Mouse (Mus musculus) limb, embryonic 10.5 days (tissue): ENCODE measurements around the gene Ppox. TPM values are rescaled to one million over a fixed set of nuclear protein-coding genes. Genes with fewer than 3 reads are reported as not detected.
"Not testable (repeated sequence)": the region's sequence is repeated elsewhere in the genome, so short reads cannot be mapped to it uniquely, and the experiment has no call there.

ENCODE experiments used
- DNase-seq: peaks from one replicate; pipeline ENCODE4 v3.0.0-alpha.2; 2017; ENCODE audit warnings: low spot score
- H3K27ac ChIP-seq: fragments of 300-500 bp; sonication (generic); 2 replicates; pipeline ENCODE4 v1.5.1; 2016; ENCODE audit warnings: mild to moderate bottlenecking
- H3K27me3 ChIP-seq: fragments of 300-500 bp; sonication (generic); 2 replicates; pipeline ENCODE4 v1.6.1; 2016; ENCODE audit warnings: low read depth, mild to moderate bottlenecking; ENCODE audit not compliant: poor library complexity, severe bottlenecking
- H3K36me3 ChIP-seq: fragments of 300-500 bp; sonication (generic); 2 replicates; pipeline ENCODE4 v1.6.1; 2016; ENCODE audit warnings: mild to moderate bottlenecking, moderate library complexity
- H3K4me1 ChIP-seq: fragments of 300-500 bp; sonication (generic); 2 replicates; pipeline ENCODE4 v1.6.1; 2016
- H3K4me3 ChIP-seq: fragments of 300-500 bp; sonication (generic); 2 replicates; pipeline ENCODE4 v1.5.1; 2016; ENCODE audit warnings: mild to moderate bottlenecking, moderate library complexity
- H3K9me3 ChIP-seq: fragments of 300-500 bp; sonication (generic); replicated peaks from 2 replicates; pipeline ENCODE4 v1.6.1; 2016; ENCODE audit warnings: mild to moderate bottlenecking
- WGBS: fragments of 180-500 bp; shearing (Covaris S2); methylation state at CpG from one replicate; pipeline ENCODE4 v1.1.7; 2016; 5-methylcytosine and 5-hydroxymethylcytosine counted together
- polyA plus RNA-seq: library from polyadenylated mRNA; unstranded; fragments of >200 nt; fragmentation: Nextera tagmentation; extraction: Ambion mirVana; gene quantifications from 2 replicates; pipeline ENCODE4 v1.2.1, GENCODE M21; 2016

The Ppox gene
- polyA plus RNA-seq, 1 experiment from 2014 or later, result 62.3 TPM

- Histone ChIP-seq H3K4me3 (no peak overlapping the region), H3K9me3 (no peaks in the 10 kb centered on the region), H3K4me1 (peaks cover 22% of the 10 kb centered on the region), H3K27me3 (no peaks in the 10 kb centered on the region), H3K27ac (no peak overlapping the region), H3K36me3 (peaks cover 55% of the 10 kb centered on the region)
- 92% methylated on average over 24 of the region's 24 CpGs for WGBS
- DNase-seq, result no peak
Measured at GRCm38 (mm10) chr1:171256095-171256818, 24.7 kb downstream of the Ppox start.

- Histone ChIP-seq H3K36me3 (peaks cover 38% of the 10 kb centered on the region), H3K9me3 (no peaks in the 10 kb centered on the region), H3K4me3 (peak overlapping the region; percentile 53), H3K27me3 (no peaks in the 10 kb centered on the region), H3K4me1 (peaks cover 58% of the 10 kb centered on the region), H3K27ac (peak overlapping the region; percentile 91)
- no peak for DNase-seq
- 56% methylated on average over 17 of the region's 17 CpGs for WGBS
Measured at GRCm38 (mm10) chr1:171252415-171252814, 28.6 kb downstream of the Ppox start.

DNA sequence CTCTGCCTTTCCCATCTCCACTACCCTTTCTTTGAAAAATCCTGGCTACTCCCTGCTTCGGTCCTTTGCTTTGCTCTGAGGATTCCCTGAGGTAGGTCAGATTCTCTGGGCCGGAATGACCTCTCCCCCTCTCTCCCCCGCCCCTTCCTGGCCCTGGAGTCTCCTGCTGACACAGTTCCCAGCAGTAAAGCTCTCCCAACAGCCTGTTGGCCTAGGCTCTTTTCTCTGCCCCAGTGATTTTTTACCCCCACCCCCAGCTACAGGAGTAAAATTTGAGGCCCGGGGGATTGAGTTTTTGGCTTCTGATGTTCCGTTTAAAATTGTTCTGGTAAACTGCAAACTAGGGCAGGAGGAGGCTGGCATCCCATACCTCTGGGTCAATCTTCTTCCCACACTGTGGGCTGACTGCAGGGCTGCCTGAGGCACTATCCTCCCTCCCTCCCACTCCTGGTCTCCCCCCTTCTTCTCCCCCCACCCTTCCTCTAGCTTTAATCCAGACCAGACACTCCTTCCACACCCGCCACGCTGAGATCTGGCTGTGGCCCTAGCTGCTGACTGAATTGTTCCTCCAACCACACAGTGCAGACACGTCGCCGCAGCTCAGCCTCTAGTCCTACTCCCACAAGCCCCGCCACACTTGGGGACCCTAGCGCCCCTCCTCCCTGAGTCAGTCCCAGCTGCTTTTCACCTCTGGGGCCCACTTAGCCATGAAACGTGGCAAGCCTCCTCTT is 29.2 kb downstream of the Ppox start:
- H3K9me3 ChIP-seq, result no peaks in the 10 kb centered on the region
- DNase-seq, result peak; percentile 75
- H3K27me3 ChIP-seq, result no peaks in the 10 kb centered on the region
- WGBS, result 3% methylated on average over 13 of the region's 13 CpGs
- peak overlapping the region; percentile 91 for H3K27ac ChIP-seq
- H3K4me1 ChIP-seq, result peaks cover 61% of the 10 kb centered on the region
- peaks cover 38% of the 10 kb centered on the region for H3K36me3 ChIP-seq
- peak overlapping the region; percentile 53 for H3K4me3 ChIP-seq

DNA sequence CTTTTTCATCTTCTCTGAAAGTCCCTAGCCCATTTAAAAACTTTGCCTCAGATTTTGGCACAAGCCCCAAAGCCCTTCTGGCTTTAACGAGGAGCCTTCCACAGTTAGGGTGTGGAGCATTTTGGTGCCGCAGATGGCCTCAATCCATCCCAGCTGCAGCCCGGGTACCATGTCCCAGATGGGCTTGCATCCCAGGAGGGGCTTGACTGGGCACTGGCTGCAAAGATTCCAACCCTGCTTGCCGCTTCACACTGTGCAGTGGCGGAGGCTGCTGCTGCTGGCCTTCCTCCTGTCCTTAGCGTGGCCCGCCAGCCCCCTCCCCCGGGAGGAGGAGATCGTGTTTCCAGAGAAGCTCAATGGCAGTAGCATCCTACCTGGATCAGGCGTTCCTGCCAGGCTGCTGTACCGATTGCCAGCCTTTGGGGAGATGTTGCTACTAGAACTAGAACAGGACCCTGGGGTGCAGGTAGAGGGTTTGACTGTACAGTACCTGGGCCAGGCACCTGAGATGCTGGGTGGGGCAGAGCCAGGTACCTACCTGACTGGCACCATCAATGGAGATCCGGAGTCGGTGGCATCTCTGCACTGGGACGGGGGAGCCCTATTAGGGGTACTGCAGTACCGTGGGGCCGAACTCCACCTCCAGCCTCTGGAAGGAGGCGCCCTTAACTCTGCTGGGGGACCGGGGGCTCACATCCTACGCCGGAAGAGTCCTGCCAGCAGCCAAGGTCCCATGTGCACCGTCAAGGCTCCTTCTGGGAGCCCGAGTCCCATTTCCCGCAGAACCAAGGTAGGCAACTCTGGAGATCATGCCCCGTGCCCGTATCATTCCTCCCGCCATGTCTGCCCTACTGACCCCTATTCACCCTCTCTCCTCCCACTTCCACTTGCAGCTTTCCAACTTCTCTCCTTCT is 30.0 kb downstream of the Ppox start, which contains the start of gene Ndufs2:
Gene Ndufs2, minus strand, starts transcription at position 709 of the 914 bp plus-strand sequence.
- WGBS, result 17% methylated on average over 26 of the region's 26 CpGs

DNA sequence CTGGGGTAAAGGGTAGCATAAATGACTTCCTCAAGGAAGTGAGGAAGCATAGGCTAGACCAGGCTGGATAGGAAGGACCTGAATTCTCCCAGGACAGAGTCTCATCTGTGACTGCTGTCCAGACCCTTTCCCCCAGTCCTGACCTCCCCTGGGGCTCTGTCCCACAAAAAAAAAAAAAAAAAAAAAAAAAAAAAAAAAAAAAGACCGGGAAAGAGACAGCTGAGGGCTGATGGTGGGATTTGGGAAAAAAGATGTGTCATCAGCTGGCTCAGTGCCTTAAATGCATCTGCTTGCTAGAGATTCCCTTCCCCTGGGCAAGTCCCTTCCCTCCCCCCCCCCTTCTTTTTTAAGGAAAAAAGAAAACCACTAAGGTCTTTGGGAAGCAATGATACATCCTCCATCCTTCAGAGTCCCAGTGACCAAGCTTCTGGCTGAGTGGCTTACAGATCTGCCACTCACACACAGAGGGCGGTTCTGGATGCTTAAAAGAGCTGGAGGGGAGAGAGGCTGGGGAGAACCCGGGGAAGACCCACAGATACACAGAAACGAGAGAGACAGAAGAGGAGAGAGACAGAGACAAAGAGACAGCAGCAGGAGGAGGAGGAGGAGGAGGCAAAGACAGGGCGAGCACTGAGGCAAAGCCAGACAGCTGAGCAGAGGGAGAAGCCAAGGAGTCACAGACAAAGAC is 30.9 kb downstream of the Ppox start, which contains the start of gene Adamts4:
Gene Adamts4, plus strand, starts transcription at position 509 of the 688 bp plus-strand sequence.
- Histone ChIP-seq H3K4me3 (peak within 1 kb of the TSS; percentile 53), H3K4me1 (peaks cover 71% of the 10 kb centered on the region), H3K27ac (peak within 1 kb of the TSS; percentile 91), H3K36me3 (peaks cover 30% of the 10 kb centered on the region), H3K9me3 (no peaks in the 10 kb centered on the region), H3K27me3 (no peaks in the 10 kb centered on the region)
- 18% methylated on average over 5 of the region's 5 CpGs for WGBS
- DNase-seq, result peak; percentile 58

More for the DNA sequence above, 30.0 kb downstream of the Ppox start, which contains the start of gene Ndufs2:
- H3K36me3 ChIP-seq, result peaks cover 30% of the 10 kb centered on the region
- no peaks in the 10 kb centered on the region for H3K9me3 ChIP-seq
- H3K4me3 ChIP-seq, result peak within 1 kb of the TSS; percentile 53
- peak within 1 kb of the TSS; percentile 91 for H3K27ac ChIP-seq
- no peaks in the 10 kb centered on the region for H3K27me3 ChIP-seq
- peak; percentile 68 for DNase-seq
- peaks cover 65% of the 10 kb centered on the region for H3K4me1 ChIP-seq

- DNase-seq, result no peak
- 49% methylated on average over 3 of the region's 3 CpGs for WGBS
- no peaks in the 10 kb centered on the region for H3K27me3 ChIP-seq
- no peaks in the 10 kb centered on the region for H3K9me3 ChIP-seq
- no peak overlapping the region; the same call in 1 of the 2 replicates for H3K4me3 ChIP-seq
- H3K4me1 ChIP-seq, result peaks cover 71% of the 10 kb centered on the region
- peaks cover 29% of the 10 kb centered on the region for H3K36me3 ChIP-seq
- H3K27ac ChIP-seq, result peak overlapping the region; percentile 89
Measured at GRCm38 (mm10) chr1:171248386-171249226, 32.4 kb downstream of the Ppox start.

DNA sequence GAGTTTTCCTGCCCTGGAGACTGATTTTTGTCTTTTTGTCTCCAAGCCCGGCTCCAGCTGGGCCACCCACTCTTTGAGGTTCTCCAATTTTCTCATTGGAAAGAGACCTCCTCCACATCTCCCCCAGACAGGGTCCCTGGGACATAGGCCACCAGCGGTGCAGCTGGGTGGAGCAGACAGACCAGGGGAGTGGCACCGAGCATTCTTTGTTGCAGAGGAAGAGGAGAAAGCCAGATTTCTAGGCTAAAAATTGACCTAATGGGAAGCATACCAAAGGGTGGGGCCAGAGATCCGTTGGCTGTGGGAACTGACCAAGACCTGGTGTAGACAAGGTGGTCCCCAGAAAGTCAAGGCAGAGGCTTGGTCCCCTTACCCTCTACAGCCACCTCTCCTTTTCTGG is 33.1 kb downstream of the Ppox start:
- WGBS, result 33% methylated on average over 4 of the region's 4 CpGs
- Histone ChIP-seq H3K4me1 (peaks cover 67% of the 10 kb centered on the region), H3K27ac (peak overlapping the region; percentile 89), H3K4me3 (peak overlapping the region; percentile 64), H3K36me3 (peaks cover 29% of the 10 kb centered on the region), H3K27me3 (no peaks in the 10 kb centered on the region), H3K9me3 (no peaks in the 10 kb centered on the region)
- DNase-seq, result no peak

DNA sequence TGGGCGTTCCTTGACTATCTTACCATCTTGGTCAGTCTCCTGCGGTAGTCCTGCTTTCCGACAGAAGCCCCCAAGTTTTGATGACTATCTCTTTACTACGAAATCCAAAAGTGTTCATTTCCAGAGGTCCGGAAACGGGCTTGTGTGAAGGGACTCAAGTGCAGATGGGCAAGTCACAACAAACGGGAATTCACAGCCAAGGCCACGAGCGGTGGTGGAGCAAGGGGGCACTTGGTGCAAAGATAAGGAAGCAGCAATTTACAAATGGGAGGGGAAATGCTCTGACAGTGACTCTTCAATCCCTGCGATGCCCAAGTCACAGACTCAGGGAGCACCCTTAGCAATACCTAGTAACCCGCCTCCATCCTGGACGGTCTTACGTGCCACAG is 33.5 kb downstream of the Ppox start:
- H3K27ac ChIP-seq, result peak overlapping the region; percentile 89
- H3K9me3 ChIP-seq, result no peaks in the 10 kb centered on the region
- H3K4me3 ChIP-seq, result peak overlapping the region; percentile 64
- H3K27me3 ChIP-seq, result no peaks in the 10 kb centered on the region
- WGBS, result 13% methylated on average over 13 of the region's 13 CpGs
- peaks cover 31% of the 10 kb centered on the region for H3K36me3 ChIP-seq
- DNase-seq, result no peak
- H3K4me1 ChIP-seq, result peaks cover 63% of the 10 kb centered on the region

- Histone ChIP-seq H3K4me1 (peaks cover 57% of the 10 kb centered on the region), H3K27ac (peak overlapping the region; percentile 89), H3K27me3 (no peaks in the 10 kb centered on the region), H3K9me3 (no peaks in the 10 kb centered on the region), H3K4me3 (peak overlapping the region; percentile 64), H3K36me3 (peaks cover 37% of the 10 kb centered on the region)
- under 1% methylated on average over 41 of the region's 41 CpGs for WGBS
- DNase-seq, result peak; percentile 100
Measured at GRCm38 (mm10) chr1:171246709-171247452, 34.1 kb downstream of the Ppox start.

DNA sequence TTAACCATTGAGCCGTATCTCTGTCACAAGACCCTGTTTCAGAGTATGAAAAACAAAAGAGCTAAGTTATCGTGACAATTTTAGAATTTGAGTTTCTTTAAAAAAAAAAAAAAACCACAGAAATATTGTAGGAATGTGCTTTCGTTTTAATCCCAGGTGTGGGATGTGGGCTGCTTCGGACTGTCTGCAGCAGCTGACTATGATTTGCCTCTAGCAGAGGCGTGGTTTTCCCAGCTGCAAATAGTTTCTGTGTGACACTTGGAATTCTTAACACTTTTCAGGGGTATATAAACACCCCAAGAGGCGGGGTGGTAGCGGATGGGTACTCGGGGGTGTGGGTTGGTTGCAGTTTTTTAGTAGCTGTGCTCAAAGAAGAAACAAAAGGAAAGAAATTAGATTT is 35.6 kb downstream of the Ppox start:
- no peaks in the 10 kb centered on the region for H3K9me3 ChIP-seq
- no peaks in the 10 kb centered on the region for H3K27me3 ChIP-seq
- H3K36me3 ChIP-seq, result peaks cover 52% of the 10 kb centered on the region
- H3K27ac ChIP-seq, result no peak overlapping the region
- no peak for DNase-seq
- peaks cover 42% of the 10 kb centered on the region for H3K4me1 ChIP-seq
- no peak overlapping the region; the same call in 1 of the 2 replicates for H3K4me3 ChIP-seq
- 93% methylated on average over 8 of the region's 8 CpGs for WGBS

GRCm38 (mm10) chr1:171241952-171242351 is 39.0 kb downstream of the Ppox start:
- H3K4me3 ChIP-seq, DNase-seq, H3K9me3 ChIP-seq, H3K27ac ChIP-seq, H3K27me3 ChIP-seq: not testable (repeated sequence)
- 90% methylated on average over 12 of the region's 12 CpGs for WGBS
- Histone ChIP-seq H3K36me3 (peaks cover 86% of the 10 kb centered on the region), H3K4me1 (peaks cover 10% of the 10 kb centered on the region)
